Mouse (Mus musculus) left cerebral cortex, postnatal 25 days (tissue): ENCODE data around the gene Gabpb1. TPM values are rescaled to one million over a fixed set of nuclear protein-coding genes. Genes with fewer than 3 reads are reported as not detected.

Source experiments
- DNase-seq, 2 experiments: peaks; one replicate each; pipeline ENCODE4 v3.0.0; 2022; ENCODE audit warnings: low spot score in 2 of 2, mixed read lengths in 1 of 2
- intact Hi-C: fragments of 180-260 bp; cut with DNase I; formaldehyde crosslinking; loops from one replicate; pipeline ENCODE4 v1.15.1; 2025
- total RNA-seq, 2 experiments: library from RNA; stranded (reverse); gene quantifications; 2 replicates each; pipeline ENCODE4 v1.2.3; 2021

Gene Gabpb1
- 10 to 100 TPM; 19.2 to 20.7 TPM for total RNA-seq

GRCm38 (mm10) chr2:126676122-126676515 lies at the start of gene Gabpb1:
Gene Gabpb1, minus strand, starts transcription at chr2:126676337.
- peak in 1 of 2 experiments; percentile 8 for DNase-seq
- intact Hi-C loops: no loop called here

- intact Hi-C loops: no loop called here
- DNase-seq: no peak
These were observed 36.8 kb upstream of the Gabpb1 start for GRCm38 (mm10) chr2:126712950-126713349.

- intact Hi-C loops: no loop called here
- no peak for DNase-seq
These were observed 36.4 kb upstream of the Gabpb1 start for GRCm38 (mm10) chr2:126712526-126712925.

GRCm38 (mm10) chr2:126708361-126708760 lies 32.2 kb upstream of the Gabpb1 start:
- no peak for DNase-seq
- intact Hi-C loops: no loop called here

- no peak for DNase-seq
- intact Hi-C loops: loop anchor here (1.0 kb wide), 1 partner anchor 32 kb away; no protein-coding TSS in a partner anchor
These were observed 31.3 kb upstream of the Gabpb1 start for GRCm38 (mm10) chr2:126707438-126707779.

GRCm38 (mm10) chr2:126706759-126707437 lies 30.8 kb upstream of the Gabpb1 start, which contains the start of gene Usp8:
Gene Usp8, plus strand, starts transcription at chr2:126707328.
- DNase-seq: peak; percentile 98 to 99
- intact Hi-C loops: loop anchor here (1.0 kb wide), 1 partner anchor 32 kb away; no protein-coding TSS in a partner anchor

GRCm38 (mm10) chr2:126695285-126695684 lies 19.1 kb upstream of the Gabpb1 start:
- DNase-seq: no peak
- intact Hi-C loops: no loop called here

GRCm38 (mm10) chr2:126691290-126691689 lies 15.2 kb upstream of the Gabpb1 start:
- intact Hi-C loops: no loop called here
- DNase-seq: no peak

GRCm38 (mm10) chr2:126682937-126683336 lies 6.8 kb upstream of the Gabpb1 start:
- intact Hi-C loops: no loop called here
- DNase-seq: peak in 1 of 2 experiments; percentile 29

- intact Hi-C loops: no loop called here
These were observed 6.2 kb upstream of the Gabpb1 start for GRCm38 (mm10) chr2:126682333-126682732.

GRCm38 (mm10) chr2:126677366-126677765 lies 1.2 kb upstream of the Gabpb1 start:
- DNase-seq: no peak
- intact Hi-C loops: no loop called here

More at GRCm38 (mm10) chr2:126682333-126682732, 6.2 kb upstream of the Gabpb1 start:
- DNase-seq: no peak

GRCm38 (mm10) chr2:126675169-126676121 lies 692 bp downstream of the Gabpb1 start:
- intact Hi-C loops: loop anchor here (1.0 kb wide), 1 partner anchor 32 kb away; the partner anchor contains the start of gene Usp8
- peak; percentile 91 for DNase-seq

- intact Hi-C loops: loop anchor here (1.0 kb wide), 1 partner anchor 33 kb away; the partner anchor contains the start of gene Usp8
- DNase-seq: peak; percentile 39 to 46
These were observed 1.5 kb downstream of the Gabpb1 start for GRCm38 (mm10) chr2:126674441-126675168.

- intact Hi-C loops: no loop called here
- DNase-seq: no peak
These were observed 2.6 kb downstream of the Gabpb1 start for GRCm38 (mm10) chr2:126673317-126674242.

- intact Hi-C loops: no loop called here
- no peak for DNase-seq
These were observed 7.4 kb downstream of the Gabpb1 start for GRCm38 (mm10) chr2:126668621-126669252.

GRCm38 (mm10) chr2:126665984-126666383 lies 10.2 kb downstream of the Gabpb1 start:
- intact Hi-C loops: no loop called here
- DNase-seq: no peak

- DNase-seq: peak in 1 of 2 experiments; percentile 35
- intact Hi-C loops: loop anchor here (2.0 kb wide), 1 partner anchor 65 kb away; no protein-coding TSS in a partner anchor
These were observed 12.7 kb downstream of the Gabpb1 start for GRCm38 (mm10) chr2:126663481-126663880.

- no peak for DNase-seq
- intact Hi-C loops: no loop called here
These were observed 23.2 kb downstream of the Gabpb1 start for GRCm38 (mm10) chr2:126652929-126653328.
